Mouse (Mus musculus) ovary, postnatal 14 days (tissue): ENCODE results near the gene Ppp5c.
A peak's percentile ranks its signal among the peaks of the same experiment; 100 is the strongest.

Source experiments
- DNase-seq: peaks from one replicate; pipeline ENCODE4 v3.0.0; 2022; ENCODE audit warnings: low spot score

Ppp5c gene

GRCm38 (mm10) chr7:17017036-17017435, 10.7 kb downstream of the Ppp5c start:
- peak; percentile 83 for DNase-seq

GRCm38 (mm10) chr7:17015381-17015780, 12.3 kb downstream of the Ppp5c start:
- DNase-seq = no peak

GRCm38 (mm10) chr7:17011909-17012590, 15.7 kb downstream of the Ppp5c start:
- no peak for DNase-seq

GRCm38 (mm10) chr7:17010010-17010347, 17.7 kb downstream of the Ppp5c start:
- DNase-seq = no peak

- DNase-seq = no peak
Observed at GRCm38 (mm10) chr7:17009326-17010009, 18.3 kb downstream of the Ppp5c start.

- no peak for DNase-seq
Observed at GRCm38 (mm10) chr7:17007300-17007699, 20.4 kb downstream of the Ppp5c start.

GRCm38 (mm10) chr7:17004716-17005115, 23.0 kb downstream of the Ppp5c start:
- no peak for DNase-seq

- DNase-seq = no peak
Observed at GRCm38 (mm10) chr7:17003230-17003960, 24.3 kb downstream of the Ppp5c start.

- peak; percentile 73 for DNase-seq
Observed at GRCm38 (mm10) chr7:17002375-17003195, 25.1 kb downstream of the Ppp5c start.

- peak; percentile 94 for DNase-seq
Observed at GRCm38 (mm10) chr7:16999650-17000049, 28.1 kb downstream of the Ppp5c start.

GRCm38 (mm10) chr7:16999233-16999632, 28.5 kb downstream of the Ppp5c start:
- no peak for DNase-seq

- no peak for DNase-seq
Observed at GRCm38 (mm10) chr7:16995345-16995744, 32.4 kb downstream of the Ppp5c start.

- no peak for DNase-seq
Observed at GRCm38 (mm10) chr7:16994400-16994799, 33.3 kb downstream of the Ppp5c start.

GRCm38 (mm10) chr7:16993651-16994399, 33.9 kb downstream of the Ppp5c start:
- peak; percentile 82 for DNase-seq

- no peak for DNase-seq
Observed at GRCm38 (mm10) chr7:16992451-16992807, 35.3 kb downstream of the Ppp5c start, which contains the start of gene Ccdc8. Gene Ccdc8 (plus strand): TSS chr7:16992708.

GRCm38 (mm10) chr7:16991681-16992450, 35.9 kb downstream of the Ppp5c start:
- DNase-seq = no peak

- DNase-seq = no peak
Observed at GRCm38 (mm10) chr7:16990006-16990744, 37.5 kb downstream of the Ppp5c start.

GRCm38 (mm10) chr7:16988405-16988804, 39.3 kb downstream of the Ppp5c start:
- DNase-seq = no peak

GRCm38 (mm10) chr7:16987541-16988149, 40.1 kb downstream of the Ppp5c start:
- no peak for DNase-seq
